Mouse (Mus musculus): ENCODE data around the gene Slc25a40.
A peak's percentile ranks its signal among the peaks of the same experiment; 100 is the strongest.

Slc25a40 gene

DNA sequence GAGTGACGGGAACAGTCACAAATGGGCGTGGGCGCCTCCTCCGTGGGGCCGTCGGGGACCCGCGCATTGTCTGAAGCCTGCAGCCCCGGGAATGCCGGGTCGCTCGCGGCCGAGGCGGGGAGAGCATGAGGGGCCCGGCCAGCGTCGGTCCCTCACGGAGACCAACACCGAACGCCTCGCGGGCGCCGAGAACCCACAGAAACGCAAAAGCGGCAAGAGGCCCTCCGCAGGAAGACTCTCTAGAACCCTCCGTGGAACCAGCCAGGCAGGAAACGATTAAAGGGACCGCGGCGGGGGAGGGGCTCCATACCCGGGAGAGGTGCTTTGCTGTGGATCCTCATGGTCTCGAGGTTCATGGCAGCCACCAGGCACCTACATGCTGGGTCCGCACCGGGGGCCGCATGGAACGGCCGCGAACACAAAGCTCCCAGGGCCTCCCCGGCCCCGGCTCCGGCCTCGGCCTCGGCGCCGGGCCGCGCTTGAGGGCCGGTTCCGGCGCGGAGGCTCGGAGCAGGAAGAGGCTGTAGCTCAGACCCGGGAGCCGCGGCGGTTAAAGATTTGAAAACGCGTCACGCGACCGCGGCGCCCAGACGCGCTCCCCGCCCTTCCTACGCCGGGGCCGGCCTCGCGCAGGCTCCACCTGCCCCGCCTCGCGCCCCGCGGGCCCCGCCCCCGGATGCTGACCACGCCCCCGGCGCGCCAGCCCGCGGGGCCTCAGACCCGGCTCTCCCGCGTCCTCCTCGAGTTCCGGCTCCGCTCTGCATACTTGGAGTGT, at the start of gene Slc25a40, which contains the start of gene Dbf4:
Gene Slc25a40, plus strand, starts transcription at position 694 of the 775 bp plus-strand sequence.
Gene Dbf4, minus strand, starts transcription at position 560 of the 775 bp plus-strand sequence.
- DNase-seq (ENCODE audit: low spot score in 2 of 2), result peak; percentile 93 to 94

DNA sequence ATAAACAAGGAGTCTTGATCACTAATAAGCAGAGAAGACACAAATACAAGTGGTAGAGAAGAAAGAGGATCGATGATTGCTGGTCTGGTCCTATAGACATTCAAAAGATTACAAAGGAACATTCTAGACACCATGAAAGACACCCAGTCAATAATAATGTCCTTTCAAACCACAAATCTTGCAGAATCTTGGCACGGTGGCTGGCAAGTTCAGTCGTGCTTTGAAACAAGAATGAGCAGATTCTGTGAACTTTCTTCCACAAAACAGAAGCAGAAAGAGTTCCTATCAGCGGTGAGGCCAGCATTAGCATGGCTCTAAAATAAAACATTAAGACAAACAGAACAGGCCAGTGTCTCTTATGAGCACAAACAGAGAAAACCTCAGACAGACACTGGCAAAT, 49.2 kb upstream of the Slc25a40 start:
- no peak for DNase-seq (ENCODE audit: low spot score in 2 of 2)

DNA sequence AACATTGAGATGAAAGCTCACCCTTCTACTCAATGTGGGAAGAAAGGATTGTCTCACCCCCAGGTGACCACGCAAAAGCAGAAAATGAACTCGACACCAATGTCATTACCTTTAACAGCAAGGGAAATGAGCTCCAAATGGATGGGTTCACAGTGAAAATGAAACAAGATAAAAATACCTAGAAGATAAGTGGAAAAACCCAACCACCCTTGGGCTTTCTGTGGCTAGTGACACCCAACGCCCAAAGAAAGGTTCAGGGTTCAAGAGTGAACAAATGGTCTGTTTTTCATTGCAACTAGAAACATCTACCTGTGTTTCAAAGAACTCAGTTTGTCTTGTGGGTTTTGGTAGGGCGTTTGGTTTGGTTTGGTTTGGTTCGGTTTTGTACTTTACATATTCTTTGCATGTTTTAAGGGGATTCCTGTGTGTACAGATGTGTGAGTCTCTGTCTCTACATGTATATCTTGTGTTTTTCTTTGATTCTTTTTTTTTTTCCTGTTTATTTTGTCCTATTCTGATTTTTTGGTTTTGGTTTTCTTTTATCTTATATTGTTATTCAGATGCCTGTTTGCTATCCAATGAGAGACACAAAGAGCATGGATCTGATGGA, 48.2 kb upstream of the Slc25a40 start:
- DNase-seq (ENCODE audit: low spot score in 2 of 2), result no peak

DNA sequence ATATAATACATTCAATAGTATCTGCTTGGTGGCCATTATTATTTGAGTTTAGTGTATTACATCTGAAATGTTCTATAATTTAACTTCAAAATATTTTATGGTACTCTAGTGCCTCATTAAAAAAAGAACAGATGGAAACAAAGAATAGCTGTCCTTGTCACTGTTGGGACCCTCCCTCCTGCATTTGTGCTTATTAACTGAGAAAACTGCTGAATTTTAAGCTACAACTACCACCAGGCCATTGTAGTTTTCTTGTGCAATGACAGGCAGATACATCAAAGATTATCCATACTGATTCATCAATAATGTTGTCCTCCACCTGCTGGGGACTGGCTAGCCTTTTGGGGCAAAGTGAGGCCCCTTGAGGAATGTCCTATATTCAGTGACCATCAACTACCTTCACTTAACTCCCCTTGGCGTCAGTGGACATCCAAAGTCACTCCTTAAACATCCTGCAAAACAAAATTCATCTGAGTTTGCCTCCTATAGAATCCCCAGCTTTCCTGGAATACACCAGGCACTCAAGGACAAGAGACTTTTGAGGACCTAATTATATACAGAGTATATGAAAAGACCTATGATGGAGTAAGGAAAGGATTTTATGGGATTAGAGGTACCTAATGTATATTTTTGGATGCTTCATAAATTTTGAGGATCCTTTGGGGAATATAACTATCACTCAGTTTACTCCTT, 28.6 kb upstream of the Slc25a40 start:
- DNase-seq (ENCODE audit: low spot score in 2 of 2), result no peak

DNA sequence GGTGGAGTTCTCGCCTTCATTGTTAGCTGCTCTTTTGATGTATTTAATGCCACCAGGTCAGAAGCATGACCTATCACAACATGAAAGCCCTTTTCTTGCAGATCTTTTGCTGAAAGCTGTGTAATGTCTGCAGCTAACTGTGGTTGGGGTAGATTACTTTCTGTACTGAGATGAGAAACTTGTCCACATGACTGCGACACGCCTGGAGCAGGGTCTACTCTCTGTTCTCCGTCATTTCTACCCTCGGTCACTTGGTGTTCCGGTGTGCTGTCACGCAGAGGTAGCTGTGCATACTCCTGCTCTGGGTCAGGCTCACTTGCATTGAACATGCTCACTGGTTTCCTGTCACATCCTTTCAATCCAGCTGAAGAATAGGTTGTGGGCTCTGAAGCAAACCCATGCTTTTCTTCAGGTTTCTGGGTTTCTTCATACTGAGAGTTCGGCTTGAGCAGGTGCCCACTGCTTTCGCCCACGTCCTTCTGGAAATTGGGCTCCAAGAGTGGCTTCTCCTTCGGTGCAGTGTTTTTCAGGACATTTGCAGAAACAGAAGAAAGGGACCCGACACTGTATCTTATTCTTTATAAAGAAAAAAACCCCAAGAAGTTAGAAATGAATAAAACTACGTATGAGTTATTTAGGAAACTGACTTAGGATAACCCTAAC, 24.9 kb upstream of the Slc25a40 start:
- DNase-seq (ENCODE audit: low spot score in 2 of 2), result no peak

DNA sequence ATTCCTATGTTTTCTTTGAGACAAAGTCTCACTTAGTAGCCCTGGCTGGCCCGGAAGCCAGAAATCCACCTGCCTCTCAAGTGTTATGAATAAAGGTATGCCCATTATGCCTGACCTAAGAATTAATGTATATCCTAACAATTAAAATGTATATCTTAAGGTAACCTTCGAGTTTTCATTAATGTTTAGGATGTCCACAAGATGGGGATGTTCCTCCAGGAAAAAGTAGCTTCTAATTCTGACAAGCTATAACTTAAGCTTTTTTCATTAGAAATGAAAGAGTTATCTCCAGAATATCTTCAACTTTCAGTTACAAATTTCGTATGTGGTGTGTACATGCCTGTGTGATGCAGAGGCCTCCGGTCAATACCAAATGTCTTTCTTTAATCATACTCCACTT, 13.9 kb upstream of the Slc25a40 start:
- no peak for DNase-seq (ENCODE audit: low spot score in 2 of 2)

DNA sequence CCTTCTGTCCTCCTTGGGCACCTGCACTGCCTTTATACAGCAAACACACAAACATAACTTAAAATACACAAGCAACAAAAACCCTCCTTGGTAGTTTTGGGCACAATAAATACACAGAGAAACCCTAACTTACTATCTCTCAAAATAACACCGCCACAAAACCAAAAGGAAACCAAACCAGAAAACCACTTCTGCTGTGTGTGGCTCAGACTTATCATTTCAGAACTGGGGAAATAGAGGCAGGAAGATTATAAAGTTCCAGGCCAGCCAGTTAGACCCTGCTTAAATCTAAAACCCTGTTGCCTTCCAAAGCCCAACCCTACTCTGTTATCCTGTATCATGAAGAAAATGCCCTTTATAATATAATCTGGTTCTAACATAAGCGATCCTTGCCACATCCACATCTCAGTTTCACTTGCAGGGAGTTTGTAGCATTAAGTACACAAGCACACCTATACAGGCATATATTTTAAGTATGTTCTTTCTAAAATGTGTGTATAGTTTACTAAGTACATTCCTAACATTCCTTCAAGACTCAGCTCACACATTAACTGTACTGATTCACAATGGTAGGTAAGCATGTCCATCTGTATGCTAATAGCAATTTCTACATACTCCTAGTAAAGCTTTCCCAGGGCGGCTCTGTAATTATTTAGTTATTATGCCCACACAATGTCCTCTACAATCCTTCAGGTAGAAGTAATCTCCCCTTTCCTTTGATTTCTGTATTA, 5.8 kb upstream of the Slc25a40 start:
- no peak for DNase-seq (ENCODE audit: low spot score in 2 of 2)

DNA sequence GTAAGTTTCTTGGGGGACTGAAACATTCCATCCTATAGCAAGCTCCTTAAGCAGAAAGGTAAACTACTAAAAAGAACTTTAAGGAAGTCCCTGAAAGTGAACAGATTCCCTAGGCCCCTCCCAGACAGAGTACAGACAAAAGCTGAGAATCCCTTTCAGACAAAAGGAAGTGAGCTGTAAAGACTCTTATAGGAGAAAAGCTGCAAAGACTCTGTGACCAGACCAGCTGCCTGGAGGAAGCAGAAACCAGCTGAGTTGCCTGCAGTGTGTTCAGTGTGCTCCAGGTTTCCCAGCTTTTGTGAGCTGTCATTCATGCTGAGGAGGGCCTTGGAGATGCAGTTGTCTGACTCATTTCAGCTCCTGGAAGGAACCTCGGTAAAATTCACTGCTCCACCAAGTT, 5.2 kb upstream of the Slc25a40 start:
- DNase-seq (ENCODE audit: low spot score in 2 of 2), result no peak

DNA sequence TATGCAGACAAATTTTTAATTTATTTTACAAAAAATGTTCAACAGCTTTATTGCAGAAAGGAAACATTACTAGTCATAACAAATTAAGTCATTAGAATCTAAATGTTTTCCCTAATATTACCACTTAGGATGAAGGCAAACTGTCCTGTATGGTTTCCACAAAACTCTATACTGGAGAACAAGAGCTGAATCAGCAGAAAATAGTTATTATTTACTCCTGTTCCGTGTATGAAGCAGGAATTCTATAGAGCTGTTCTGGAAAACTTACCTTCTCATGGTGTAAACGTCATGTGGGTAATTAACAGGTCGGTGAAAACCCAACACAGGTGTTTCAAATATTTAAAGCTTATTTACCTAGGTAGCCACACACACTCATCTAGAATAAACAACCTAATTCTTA, 1.2 kb upstream of the Slc25a40 start:
- no peak for DNase-seq (ENCODE audit: low spot score in 2 of 2)

DNA sequence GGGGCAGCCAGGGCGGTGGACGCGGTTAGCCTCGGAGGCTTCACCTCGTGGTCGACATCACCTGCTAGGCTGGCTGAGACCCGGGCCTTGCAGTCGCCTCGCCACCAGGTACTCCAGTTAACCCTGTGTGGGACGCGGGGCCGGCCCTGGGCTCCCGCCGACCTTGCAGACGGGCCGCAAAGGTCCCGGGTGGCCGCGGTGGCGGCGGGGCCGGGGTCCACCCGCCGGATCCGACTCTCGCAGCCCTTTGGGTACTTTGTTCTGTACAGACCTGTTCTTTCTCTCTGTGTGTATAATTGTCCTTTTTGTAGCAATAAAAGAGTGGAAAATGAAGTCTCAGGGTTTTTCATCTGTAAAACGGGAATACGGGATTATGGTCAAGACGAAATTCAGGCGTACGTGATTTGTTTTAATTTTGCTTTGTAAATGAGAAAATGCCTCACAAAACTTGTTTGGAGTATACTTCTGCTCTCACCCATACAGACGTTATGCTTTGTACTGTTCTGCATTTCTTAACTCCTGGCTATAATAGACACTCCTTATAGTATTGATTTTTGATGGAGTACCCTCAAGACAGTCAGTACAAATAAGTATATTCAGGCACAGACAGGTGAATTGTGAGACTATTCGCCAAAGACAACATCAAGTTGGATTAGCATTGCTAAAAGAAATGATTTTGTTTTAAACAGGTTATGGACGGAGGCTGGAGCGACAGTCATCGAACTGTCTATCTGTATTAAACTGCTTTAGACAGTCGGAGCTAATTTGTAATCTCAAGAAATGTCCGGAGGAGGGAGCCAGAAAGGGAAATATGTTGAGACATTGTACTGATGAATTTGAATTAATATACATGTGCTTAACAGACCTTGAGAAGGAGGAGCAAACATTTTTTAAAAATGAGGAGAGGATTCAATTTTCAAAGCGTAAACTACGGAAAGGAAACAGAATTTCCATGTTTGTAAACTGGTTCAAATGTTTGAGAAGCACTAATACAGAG, 580 bp downstream of the Slc25a40 start:
- no peak for DNase-seq (ENCODE audit: low spot score in 2 of 2)

DNA sequence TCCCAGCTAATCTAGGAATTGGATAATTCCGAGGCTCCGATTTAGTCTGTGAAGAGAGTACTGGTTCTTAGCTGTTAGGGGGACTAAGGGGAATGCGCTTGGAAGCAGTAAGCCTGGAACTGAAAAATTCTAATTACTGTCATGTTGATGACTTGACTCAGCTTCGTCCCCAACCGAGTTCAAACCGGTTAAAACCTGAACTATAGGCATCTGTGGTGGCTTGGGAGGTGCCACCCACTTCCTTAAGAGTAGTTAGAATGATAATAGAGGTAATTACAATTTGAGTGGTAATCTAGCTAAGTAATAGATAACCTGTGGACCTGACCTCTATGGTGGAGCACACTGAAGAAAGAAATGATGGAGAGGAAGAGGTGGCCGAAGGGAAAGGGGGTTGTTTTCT, 1.5 kb downstream of the Slc25a40 start:
- no peak for DNase-seq (ENCODE audit: low spot score in 2 of 2)

DNA sequence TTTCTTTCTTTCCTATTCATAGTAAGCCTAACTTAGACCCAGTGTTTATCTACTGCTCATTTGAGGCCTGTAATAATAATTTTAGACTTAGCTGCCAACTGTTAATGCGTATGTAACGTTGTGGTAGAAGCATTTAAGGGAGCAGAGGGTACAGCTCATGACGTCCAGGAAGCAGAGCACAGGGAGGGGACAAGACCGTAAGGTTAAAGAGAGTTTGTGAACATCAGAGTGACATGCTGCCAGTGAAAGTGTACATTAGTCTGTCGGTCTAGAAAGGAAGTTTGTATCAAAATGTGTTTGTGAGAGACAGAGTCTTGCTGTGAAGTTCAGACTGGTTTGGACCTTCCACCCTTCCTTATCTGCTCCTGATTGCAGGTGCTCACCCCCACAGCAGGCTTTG, 3.2 kb downstream of the Slc25a40 start:
- DNase-seq (ENCODE audit: low spot score in 2 of 2), result no peak

DNA sequence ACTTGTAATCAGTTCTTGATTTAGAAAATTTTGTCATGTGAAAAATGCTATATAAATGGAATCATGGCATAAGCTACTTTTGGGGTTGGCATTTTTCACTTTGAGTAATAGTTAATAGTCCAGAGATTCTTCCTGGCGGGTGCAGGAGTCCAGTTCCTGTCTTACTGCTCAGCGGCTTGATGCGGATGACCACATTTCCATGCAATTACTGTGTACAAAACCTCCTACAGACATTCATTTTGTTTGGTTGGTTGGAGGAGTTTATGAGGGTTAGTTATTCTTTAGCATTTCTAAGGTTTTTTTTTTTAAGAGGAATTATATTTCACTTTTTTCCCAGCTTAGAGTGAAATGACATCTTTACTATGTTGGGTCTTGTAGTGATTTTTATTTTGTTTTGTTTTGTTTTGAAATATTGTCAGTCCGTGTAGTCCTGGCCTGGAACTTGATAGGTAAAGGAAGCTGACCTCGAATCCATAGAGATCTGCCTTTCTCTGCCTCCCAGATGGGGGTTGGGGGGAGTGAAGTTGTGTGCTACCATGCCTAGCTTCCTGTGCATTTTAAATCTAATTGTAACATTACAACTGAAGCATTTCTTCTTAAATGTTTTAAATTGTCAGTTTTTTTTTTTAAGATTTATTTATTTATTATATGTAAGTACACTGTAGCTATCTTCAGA, 15.0 kb downstream of the Slc25a40 start:
- DNase-seq (ENCODE audit: low spot score in 2 of 2), result no peak

DNA sequence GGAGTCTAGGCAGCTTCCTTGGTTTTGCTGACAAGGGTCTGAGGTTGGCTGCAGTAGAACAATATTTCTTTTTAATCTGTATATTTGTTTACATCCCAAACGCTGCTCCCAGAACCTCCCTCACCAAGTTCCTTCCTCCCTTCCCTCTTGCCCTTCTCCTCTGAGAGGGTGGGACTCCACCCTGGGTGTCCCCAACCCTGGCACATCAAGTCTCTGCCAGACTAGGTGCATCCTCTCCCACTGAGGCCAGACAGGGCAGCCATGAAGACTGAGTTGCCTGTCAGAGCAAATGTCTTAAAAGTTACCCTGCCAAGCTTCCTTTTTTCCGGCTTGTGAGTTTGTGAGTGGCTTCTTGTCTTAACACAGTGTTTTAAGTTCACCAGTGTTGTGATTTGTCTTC, 16.4 kb downstream of the Slc25a40 start:
- DNase-seq (ENCODE audit: low spot score in 2 of 2), result no peak

DNA sequence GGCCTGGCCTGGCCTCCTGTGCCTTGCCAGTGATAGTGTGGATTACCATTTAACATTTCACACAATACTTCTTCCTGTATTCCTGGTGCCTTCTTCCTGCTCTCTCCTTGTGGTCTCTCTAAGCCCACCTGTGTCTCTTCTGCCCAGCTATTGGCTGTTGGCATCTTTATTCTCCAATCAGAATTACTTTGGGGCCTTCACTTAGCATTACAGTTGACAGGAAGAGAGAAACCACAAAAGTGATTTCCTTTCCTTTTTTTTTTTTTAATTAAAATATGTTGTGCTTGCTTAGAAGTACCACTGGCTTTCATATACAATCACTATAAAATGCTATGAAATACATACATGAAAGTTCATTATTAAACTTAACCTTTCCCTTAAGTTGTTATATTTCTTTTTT, 32.9 kb downstream of the Slc25a40 start:
- DNase-seq (ENCODE audit: low spot score in 2 of 2), result no peak

DNA sequence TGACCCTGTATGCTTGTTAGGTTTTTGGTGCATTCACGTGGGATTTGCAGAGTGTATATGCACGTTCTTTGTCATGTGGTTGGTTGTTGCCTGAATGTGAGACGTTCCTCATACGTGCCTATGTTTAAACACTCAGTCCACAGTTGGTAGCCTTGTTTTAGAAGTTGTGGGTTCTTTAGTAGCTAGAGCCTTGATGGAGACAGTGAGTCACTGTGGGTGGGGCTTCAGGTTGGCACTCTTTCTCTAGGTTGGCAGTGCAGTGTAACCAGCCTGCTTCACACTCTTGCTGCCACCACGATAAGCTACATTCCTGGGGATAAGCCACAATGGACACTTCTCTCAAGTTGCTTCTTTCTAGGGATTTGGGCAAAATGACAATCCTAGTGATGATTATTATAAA, 33.9 kb downstream of the Slc25a40 start:
- no peak for DNase-seq (ENCODE audit: low spot score in 2 of 2)

DNA sequence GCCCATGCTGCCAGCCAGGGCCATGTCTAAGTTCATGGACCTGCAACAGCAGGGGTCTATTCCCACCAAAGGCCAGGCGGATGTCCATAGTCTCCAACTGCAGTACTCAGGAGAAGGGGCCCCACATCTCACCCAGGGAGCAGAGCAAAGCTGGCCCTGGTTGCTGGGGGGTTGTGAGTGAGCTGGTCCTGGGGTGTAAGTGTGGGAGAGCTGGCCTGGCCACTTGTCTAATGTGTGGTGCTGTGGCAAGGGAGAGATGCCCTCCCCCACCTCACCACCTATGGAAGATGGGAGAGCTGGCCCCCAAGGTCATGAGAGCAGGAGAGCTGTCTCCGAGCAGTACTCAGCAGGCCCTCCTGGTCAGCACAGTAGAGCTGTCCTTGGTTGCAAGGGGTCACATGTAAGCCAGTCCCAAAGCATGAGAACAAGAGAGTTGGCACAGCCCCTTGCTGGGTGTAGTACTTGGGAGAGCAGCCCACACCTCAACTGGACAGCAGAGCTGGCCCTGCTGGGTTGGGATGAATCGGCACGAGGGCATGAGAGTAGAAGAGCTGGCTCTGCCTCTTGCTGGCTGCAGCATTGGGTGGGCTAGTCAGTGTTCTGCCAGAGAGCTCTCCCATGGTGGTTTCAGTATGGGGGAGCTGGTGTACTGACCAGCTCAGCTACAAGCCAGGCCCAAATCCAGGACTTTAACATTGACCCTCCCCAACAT, 65.5 kb downstream of the Slc25a40 start:
- no peak for DNase-seq (ENCODE audit: low spot score in 2 of 2)

DNA sequence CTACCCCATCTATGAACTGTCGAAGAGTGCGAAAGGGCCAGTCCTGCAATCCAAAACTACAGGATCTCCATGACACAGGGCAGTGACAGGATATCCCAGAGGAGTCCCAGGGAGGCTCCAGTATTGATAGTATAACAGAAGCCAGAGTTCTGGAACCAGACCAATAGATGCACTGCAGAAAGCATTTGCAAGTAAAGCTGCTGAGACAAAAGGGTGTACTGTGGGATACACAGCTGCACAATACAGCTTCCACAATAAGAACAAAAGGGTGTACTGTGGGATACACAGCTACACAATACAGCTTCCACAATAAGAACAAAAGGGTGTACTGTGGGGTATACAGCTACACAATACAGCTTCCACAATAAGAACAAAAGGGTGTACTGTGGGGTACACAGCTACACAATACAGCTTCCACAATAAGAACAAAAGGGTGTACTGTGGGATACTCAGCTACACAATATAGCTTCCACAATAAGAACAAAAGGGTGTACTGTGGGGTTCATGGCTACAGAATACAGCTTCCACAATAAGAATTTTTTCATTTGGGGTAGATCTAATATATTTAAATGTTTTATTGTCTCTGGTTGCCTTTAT, 66.1 kb downstream of the Slc25a40 start:
- DNase-seq (ENCODE audit: low spot score in 2 of 2), result no peak
